Mouse (Mus musculus): ENCODE measurements around the gene Tm9sf3.

Tm9sf3 gene

DNA sequence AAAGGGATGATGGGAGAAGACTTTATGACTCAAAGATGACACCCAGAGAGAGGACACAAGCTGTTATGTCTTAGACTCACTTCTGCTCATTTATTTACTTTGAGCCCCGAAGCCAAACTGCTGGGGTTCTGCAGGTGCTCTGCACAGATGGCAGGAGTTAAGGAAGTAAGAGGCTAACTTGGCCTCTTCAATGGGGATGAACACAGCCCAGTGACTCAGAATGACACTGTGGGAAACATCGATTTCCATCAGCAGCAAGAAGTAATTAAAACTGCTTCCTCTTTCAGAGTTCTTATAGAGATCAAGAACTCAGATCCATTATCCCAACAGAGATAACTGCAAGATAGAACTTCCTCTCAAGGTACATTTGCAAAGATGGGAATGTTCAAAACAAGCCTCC is 86.9 kb downstream of the Tm9sf3 start:
- DNase-seq (ENCODE audit: low read depth, low spot score) = no peak

DNA sequence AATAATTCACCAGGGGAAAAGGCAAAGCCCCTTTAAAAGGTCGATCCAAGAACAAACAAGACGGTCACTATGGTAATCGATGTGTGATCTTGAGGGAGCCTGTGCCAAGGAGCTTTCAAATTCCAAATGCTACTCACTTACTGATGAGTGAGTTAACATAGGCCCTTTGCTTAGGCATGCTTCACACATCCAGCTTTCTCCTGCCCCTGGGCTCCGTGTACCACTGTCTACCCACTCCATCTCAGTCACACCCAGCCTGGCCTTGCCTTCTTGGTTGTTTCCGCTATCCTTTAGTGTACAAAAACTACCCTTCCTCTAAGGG is 97.9 kb downstream of the Tm9sf3 start:
- no peak for DNase-seq (ENCODE audit: low read depth, low spot score)

DNA sequence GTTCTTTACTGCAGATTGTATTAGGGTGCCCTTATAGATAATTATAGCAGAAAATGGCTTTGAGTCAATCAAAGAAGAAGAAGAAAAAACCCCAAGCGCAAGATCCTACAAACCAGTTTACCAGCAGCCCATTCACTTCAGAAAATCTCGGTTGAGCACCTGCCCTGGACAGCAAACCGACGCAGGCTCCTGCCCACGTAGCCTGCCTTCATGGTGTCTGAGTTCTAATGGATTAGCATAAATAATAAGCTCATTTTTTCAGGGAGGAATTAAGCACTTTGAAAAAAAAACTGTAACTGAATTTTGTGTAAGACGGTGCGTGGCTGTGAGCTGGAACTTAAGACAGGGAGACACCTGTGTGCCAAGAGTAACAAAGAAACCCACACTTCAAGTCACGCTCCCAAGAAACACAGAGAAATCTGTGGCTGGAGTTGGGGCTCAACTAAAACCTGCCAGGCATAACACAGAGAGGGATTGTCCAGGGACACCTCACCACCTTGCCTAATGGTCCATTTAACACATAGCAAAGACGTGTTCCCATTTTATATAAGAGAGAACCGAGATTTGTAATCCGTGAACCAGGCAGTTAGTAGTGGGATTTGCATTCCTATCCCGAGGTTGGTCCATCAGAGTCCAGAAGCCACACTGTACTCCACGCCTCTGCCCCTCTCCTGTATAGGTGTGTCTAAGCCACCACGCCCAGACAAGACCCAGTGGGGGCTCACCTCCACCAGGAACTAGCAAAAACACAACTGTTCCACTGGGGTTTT is 98.5 kb downstream of the Tm9sf3 start:
- no peak for DNase-seq (ENCODE audit: low read depth, low spot score)

DNA sequence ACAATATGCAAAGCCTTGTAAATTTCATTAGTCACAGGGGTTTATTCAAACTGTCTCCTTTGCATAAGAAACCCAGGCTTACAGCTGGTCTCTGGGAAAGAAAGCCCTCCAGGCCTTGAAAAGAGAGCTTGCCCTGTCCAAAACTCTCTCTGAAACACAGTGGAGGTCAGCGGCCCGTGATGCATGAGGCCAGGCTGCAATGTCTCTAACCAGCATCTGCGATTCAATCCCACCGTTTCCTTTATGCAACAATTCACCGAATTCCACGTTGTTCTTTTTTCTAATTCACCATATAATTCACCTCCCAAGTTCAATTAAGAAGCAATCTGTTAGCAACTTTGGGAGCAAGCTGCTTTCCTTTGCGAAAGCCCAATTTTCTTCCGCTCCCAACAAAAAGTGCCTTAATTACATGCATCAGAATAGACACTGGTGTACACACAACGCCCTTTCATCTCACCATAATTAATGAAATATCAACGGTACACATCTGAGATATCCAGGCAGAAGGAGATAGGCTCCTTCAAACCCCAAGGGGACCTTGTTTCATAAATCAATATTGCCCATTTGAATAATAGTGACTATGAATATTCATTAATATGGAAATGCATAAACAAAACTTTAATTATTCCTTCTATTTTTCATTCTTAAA is 99.2 kb downstream of the Tm9sf3 start:
- DNase-seq (ENCODE audit: low read depth, low spot score) = no peak

All from ZHBTc4 (cell line).